Mouse (Mus musculus): ENCODE data around the gene Lpcat3.

Lpcat3 gene

DNA sequence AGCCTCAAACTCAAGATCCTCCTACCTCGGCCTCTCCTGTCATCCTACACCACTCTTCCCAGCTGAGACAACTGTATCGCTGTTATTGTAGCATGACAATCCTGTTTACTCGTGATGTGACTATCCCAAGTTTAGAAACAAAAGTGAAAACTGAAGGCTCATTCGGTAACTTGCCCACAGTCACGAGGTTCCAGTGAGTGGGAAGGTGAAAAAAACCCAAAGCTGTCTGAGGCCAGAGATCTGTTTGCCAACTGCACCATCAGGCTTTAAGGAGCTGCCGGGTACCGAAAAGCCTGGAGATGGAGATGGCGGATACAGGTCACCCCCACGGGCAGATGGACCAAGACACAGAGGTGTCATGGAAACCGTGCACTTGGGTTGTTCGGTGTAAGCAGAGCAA, 74.2 kb downstream of the Lpcat3 start:
- DNase-seq (ENCODE audit: low read depth, low spot score) = no peak

- DNase-seq (ENCODE audit: low read depth, low spot score) = no peak
Observed at GRCm38 (mm10) chr6:124738511-124739023, 75.7 kb downstream of the Lpcat3 start, which contains the start of gene Ptpn6. Gene Ptpn6, minus strand, starts transcription at chr6:124738714.

GRCm38 (mm10) chr6:124739231-124739796, 76.5 kb downstream of the Lpcat3 start:
- no peak for DNase-seq (ENCODE audit: low read depth, low spot score)

GRCm38 (mm10) chr6:124740211-124740887, 77.5 kb downstream of the Lpcat3 start:
- peak; percentile 87 for DNase-seq (ENCODE audit: low read depth, low spot score)

DNA sequence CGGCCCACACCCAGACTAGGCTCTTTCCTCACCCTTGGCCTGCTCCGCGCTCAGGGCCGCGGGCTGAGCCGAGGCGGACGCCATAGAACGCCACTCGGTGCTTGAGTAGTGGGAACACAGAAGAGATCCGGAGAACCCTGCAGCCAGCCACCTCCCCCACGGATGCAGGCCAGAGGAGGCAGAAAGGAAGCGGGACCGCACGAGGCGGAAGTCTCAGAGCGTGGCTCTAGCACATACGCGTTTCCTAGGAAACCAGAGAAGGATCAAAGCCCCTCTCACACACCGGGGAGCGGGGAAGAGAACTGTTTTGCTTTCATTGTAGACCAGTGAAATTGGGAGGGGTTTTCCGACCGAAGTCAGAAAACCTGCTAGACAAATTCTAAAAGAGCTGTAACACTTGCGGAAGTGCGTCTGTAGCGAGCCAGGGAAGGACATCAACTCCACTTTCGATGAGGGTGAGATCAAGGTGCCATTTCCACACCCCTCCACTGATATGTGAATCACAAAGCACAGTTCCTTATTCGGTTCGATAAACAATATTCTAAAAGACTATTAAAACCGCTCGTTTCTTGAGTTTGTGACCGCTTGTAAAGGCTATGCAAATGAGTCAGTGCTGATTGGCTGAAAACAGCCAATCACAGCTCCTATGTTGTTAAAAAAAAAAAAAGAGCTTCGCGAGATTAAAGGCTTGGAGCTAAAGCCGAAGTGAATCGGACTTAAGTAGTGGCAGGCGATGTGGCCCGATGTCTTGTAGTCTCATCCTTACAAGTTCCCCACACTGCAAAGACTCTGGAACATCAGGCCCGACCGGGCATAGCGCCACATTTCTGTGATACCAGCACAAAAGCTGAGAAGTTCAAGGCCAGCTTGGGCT, 78.3 kb downstream of the Lpcat3 start, which contains the start of gene Grcc10:
Gene Grcc10 (minus strand): TSS at position 487 of the 874 bp plus-strand sequence.
- DNase-seq (ENCODE audit: low read depth, low spot score) = peak; percentile 92

DNA sequence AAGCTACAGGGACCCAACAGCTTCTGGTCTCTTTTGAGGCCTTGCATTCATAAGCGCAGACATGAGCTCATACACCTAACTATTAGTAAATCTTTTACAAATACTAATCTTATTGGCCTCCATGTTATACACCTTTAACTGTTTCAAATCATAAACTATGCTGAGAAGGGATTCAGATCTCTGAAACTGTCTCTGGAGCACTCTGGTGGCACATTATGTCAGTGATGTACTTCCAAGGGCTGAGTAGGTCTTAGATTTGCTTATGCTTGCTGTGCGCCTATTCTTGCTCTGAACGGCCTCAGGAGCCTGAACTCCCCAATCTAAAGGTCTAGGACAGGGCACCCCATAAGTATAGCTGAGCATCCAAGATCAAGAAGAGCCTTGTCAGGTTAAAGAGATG, 79.0 kb downstream of the Lpcat3 start:
- no peak for DNase-seq (ENCODE audit: low read depth, low spot score)

DNA sequence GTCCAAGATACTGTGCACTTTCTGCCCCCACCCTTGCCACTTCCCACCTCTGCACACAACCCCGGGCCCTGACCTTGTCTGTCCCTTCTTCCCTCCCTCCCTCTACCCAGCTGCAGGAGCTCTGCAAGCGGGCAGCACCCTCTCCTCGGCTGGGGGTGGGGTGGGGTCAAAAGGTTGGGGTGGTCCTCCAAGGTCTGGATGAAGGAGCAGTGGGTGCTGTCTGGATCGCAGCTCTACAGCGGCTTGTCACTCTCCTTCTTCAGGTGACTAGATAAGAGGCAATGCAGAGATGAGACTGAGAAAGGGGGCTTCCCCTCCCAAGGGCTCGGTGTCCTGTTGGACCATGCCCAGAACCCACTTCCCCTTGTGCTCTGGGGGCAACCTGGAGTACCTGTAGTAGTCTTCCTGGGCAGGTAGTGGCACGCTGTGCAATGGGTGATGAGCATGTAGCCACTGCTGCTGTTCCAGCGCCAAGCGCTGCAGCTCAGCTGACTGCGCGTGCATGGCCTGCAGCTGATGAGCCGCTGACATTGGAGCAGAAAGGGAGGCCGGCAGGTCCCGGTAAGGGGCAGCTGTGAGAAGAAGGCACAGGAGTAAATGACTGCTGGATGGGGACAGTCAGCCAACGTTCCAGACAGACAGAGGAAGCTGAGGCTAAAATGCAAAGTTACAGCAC, 80.2 kb downstream of the Lpcat3 start:
- peak; percentile 45 for DNase-seq (ENCODE audit: low read depth, low spot score)

- DNase-seq (ENCODE audit: low read depth, low spot score) = no peak
Observed at GRCm38 (mm10) chr6:124743647-124744046, 80.8 kb downstream of the Lpcat3 start.

DNA sequence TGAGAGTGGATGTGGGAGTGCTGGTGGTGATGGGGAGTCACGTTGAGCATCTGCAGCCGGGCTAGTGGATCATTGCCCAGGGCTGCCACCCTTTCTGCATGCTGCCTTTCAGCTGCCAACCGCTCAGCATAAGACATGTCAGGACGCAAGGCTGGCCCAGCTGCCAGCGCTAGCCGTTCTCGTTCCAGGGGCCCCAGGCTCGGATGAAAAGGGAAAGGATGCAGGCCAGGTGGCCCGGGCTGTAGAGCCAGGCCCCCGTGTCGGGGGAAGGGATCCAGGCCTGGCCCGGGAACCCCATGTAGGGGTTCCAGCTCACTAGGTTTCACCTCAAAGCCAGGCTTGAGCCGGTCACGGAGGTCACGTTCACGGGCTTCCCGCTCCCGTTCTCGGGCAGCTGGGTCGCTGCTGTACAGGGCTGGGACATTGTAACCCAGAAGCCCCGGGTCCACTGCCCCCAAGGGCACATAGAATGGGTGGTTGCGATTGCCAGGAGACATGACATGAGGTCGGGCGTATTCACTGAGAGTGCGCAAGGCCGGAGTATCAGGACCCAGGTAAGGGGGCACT, 82.0 kb downstream of the Lpcat3 start:
- DNase-seq (ENCODE audit: low read depth, low spot score) = no peak

GRCm38 (mm10) chr6:124745490-124746295, 82.9 kb downstream of the Lpcat3 start:
- peak; percentile 98 for DNase-seq (ENCODE audit: low read depth, low spot score)

- no peak for DNase-seq (ENCODE audit: low read depth, low spot score)
Observed at GRCm38 (mm10) chr6:124746296-124746605, 83.4 kb downstream of the Lpcat3 start.

DNA sequence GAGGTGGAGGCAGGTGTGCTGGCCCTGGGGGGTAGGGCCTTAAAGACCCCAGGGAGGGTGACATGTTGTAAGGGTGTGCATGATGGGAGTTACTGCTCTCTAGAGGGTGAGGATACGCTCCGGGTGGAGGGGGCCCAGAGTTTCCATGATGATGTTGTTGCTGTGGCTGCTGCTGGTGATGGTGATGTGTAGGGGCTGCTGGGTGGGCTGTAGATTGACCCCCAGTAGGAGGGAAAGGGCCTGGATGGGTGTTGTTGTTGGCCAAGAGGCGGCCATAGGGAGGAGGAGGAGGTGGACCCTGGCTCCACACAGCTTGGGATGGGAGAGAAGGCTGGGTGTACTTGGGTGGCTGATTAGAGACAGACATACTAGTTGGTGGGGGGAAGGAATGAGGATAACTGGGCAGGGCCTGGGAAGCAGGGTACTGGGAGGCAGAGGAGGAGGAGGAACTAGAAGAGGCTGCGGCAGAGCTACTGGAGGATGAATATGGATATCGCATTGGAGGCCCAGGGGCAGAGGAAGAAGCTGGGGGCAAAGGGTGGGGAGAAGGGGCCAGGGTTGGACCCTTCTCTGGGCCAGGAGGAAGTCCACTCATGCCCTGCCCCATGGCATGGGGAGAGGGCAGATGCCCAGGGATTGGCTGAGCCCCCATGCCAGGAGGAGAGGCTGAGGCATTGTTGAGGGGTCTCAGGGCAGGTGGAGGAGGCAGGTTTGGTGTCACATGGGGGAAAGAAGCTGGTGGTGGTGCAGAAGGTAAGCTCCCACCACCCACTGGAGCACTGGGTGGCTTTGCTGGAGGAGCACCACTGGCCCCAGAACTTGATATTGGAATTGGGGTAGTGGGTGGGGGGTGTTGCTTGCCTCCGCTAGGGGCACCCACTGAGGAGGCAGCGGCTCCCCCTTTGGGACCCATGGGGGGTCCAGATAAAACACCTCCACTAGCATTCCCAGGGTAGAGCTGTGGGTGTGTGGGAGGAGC, 84.1 kb downstream of the Lpcat3 start:
- DNase-seq (ENCODE audit: low read depth, low spot score) = no peak

DNA sequence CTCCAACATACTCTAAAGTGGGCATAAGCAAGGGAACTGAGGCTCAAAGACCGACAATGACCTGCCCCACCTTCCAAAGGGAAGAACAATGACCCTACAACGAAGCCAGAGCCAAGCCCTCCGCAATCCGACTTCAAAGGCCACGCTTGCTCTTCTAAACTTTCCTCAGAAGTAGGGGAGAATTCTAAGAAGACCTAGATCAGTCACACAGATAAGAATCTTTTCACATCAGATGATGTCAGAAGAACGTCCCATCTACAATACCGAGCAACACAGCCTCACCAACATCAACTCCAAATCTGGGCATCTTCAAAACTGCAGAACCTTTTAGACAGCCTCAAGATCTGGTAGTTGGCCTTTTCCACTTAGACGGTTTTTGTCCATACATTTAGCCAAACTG, 87.6 kb downstream of the Lpcat3 start:
- DNase-seq (ENCODE audit: low read depth, low spot score) = no peak

DNA sequence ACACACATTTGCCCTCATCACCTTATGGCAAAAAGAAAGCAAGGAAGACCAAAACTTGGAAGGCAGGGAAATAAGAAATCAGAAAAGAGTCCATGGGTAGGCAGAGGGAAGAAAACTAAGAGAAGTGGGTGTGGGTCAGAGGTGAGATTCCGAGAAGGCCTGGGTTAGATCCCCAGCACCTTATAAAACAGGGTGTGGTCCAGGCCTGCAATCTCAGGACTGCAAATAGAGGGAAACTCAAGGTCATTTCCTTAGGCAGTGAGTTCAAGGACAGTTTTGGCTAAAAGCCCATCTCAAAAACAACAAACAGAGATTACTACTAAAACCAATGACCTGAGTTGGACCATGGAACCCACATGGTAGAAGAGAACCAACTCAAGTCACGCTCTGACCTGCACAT, 91.0 kb downstream of the Lpcat3 start:
- no peak for DNase-seq (ENCODE audit: low read depth, low spot score)

Measured in A20 (cell line).